Mouse (Mus musculus): ENCODE results near the gene Unc79. TPM values are rescaled to one million over a fixed set of nuclear protein-coding genes. Genes with fewer than 3 reads are reported as not detected.

The Unc79 gene
- polyA plus RNA-seq, 2 experiments: 0.12 TPM; not detected in 1

DNA sequence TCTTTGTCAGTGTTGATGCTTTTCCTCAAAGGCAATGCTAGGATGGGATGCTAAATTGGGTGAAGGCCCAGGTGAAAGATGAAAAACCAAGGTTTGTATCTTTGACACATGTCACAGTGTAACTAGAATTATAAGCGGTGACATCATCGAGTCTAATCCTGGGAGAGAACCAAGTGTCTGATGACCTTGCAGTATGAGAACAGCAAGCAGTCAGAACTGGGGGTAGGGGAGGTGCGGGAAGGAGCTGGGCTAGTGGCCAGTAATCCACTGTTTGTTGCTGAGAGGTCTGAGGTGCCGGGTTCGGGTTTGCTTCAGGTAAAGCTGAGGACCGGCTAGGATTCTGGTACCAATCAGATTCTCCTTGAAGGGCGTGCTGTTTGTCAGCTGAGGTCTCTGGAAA is 160.6 kb downstream of the Unc79 start:
- Histone ChIP-seq H3K36me3 (replicated peaks; ENCODE audit: control insufficient read depth, insufficient read depth, low read depth) (no peaks in the 10 kb centered on the region), H3K4me3 (ENCODE audit: insufficient read depth in 1 of 2, low read depth in 2 of 2, low read length in 2 of 2) (no peak overlapping the region), H3K4me1 (replicated peaks; ENCODE audit: control insufficient read depth in 2 of 2, insufficient read depth in 2 of 2, low read length in 1 of 2) (no peaks in the 10 kb centered on the region), H3K9ac (replicated peaks) (no peak overlapping the region), H3K9me3 (ENCODE audit: control insufficient read depth, low read length) (no peaks in the 10 kb centered on the region), H3K27me3 (ENCODE audit: control insufficient read depth, insufficient read depth, low read length) (no peaks in the 10 kb centered on the region), H3K4me2 (ENCODE audit: low read depth) (no peak overlapping the region), H3K27ac (no peak overlapping the region)
- TF ChIP-seq EP300 (IDR thresholded peaks at IDR 0.05; ENCODE audit: low read depth): no peak
- no peak for TF ChIP-seq CTCF (IDR thresholded peaks at IDR 0.05; ENCODE audit: low read depth)
- DNase-seq (ENCODE audit: low read depth in 3 of 3, low spot score in 3 of 3): no peak
- ATAC-seq (ENCODE audit: insufficient read depth): no peak
- 72% methylated on average over 7 of the region's 7 CpGs for WGBS (ENCODE audit: insufficient replicate concordance)

GRCm38 (mm10) chr12:103116639-103117038 is 168.0 kb downstream of the Unc79 start:
- no peak for TF ChIP-seq CTCF (IDR thresholded peaks at IDR 0.05; ENCODE audit: low read depth)
- no peak for TF ChIP-seq EP300 (IDR thresholded peaks at IDR 0.05; ENCODE audit: low read depth)
- Histone ChIP-seq H3K4me2 (ENCODE audit: low read depth) (no peak overlapping the region), H3K9ac (replicated peaks) (no peak overlapping the region), H3K9me3 (ENCODE audit: control insufficient read depth, low read length) (no peaks in the 10 kb centered on the region), H3K4me1 (replicated peaks; ENCODE audit: control insufficient read depth in 2 of 2, insufficient read depth in 2 of 2, low read length in 1 of 2) (no peaks in the 10 kb centered on the region), H3K27me3 (ENCODE audit: control insufficient read depth, insufficient read depth, low read length) (no peaks in the 10 kb centered on the region), H3K27ac (no peak overlapping the region), H3K4me3 (ENCODE audit: insufficient read depth in 1 of 2, low read depth in 2 of 2, low read length in 2 of 2) (no peak overlapping the region), H3K36me3 (replicated peaks; ENCODE audit: control insufficient read depth, insufficient read depth, low read depth) (no peaks in the 10 kb centered on the region)
- 49% methylated on average over 8 of the region's 8 CpGs for WGBS (ENCODE audit: insufficient replicate concordance)
- DNase-seq (ENCODE audit: low read depth in 3 of 3, low spot score in 3 of 3) (no peak), ATAC-seq (ENCODE audit: insufficient read depth) (no peak)

DNA sequence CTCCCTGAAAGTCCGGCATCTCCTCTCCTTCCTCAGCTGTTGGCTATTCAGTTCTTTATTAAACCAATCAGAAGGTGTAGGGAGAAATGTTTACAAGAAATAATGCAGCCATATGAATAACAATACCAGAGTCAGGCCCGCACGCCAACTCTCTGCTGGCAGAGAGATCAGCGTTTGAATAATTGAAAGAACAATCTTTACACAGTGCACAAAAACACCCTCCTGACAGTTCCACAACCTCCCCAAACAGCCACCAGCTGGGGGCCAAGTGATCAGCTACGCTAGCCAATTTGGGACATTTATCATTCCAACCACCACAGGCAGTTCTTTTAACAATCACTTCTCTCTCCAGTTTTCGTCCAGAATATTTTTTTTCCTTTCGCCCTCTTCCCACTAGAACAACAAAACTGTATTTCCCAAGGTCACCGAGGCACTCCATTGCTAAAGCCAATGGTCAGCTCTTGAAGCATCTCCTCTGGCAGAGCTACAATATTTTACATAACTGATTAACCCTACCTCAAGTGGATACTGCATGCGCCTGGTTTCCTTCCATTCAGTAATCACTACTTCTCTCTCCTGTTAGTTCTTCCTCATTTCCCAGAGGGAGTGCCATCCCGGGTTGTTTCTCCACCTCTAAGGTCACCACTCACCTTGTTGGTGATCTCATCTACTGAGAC is 169.0 kb downstream of the Unc79 start:
- Histone ChIP-seq H3K36me3 (replicated peaks; ENCODE audit: control insufficient read depth, insufficient read depth, low read depth) (no peaks in the 10 kb centered on the region), H3K9me3 (ENCODE audit: control insufficient read depth, low read length) (no peaks in the 10 kb centered on the region), H3K4me1 (replicated peaks; ENCODE audit: control insufficient read depth in 2 of 2, insufficient read depth in 2 of 2, low read length in 1 of 2) (no peaks in the 10 kb centered on the region), H3K4me2 (ENCODE audit: low read depth) (no peak overlapping the region), H3K4me3 (ENCODE audit: insufficient read depth in 1 of 2, low read depth in 2 of 2, low read length in 2 of 2) (no peak overlapping the region), H3K27ac (no peak overlapping the region), H3K27me3 (ENCODE audit: control insufficient read depth, insufficient read depth, low read length) (no peaks in the 10 kb centered on the region), H3K9ac (replicated peaks) (no peak overlapping the region)
- 66% methylated on average over 10 of the region's 10 CpGs for WGBS (ENCODE audit: insufficient replicate concordance)
- no peak for DNase-seq (ENCODE audit: low read depth in 3 of 3, low spot score in 3 of 3)
- TF ChIP-seq CTCF (IDR thresholded peaks at IDR 0.05; ENCODE audit: low read depth): no peak
- TF ChIP-seq EP300 (IDR thresholded peaks at IDR 0.05; ENCODE audit: low read depth): no peak
- no peak for ATAC-seq (ENCODE audit: insufficient read depth)

GRCm38 (mm10) chr12:103121928-103122327 is 173.3 kb downstream of the Unc79 start:
- no peak overlapping the region for H3K4me2 ChIP-seq (ENCODE audit: low read depth)
- no peak overlapping the region for H3K9ac ChIP-seq (replicated peaks)
- DNase-seq (ENCODE audit: low read depth in 3 of 3, low spot score in 3 of 3) (no peak), ATAC-seq (ENCODE audit: insufficient read depth) (no peak)
- H3K4me3 ChIP-seq (ENCODE audit: insufficient read depth in 1 of 2, low read depth in 2 of 2, low read length in 2 of 2): no peak overlapping the region
- no peaks in the 10 kb centered on the region for H3K9me3 ChIP-seq (ENCODE audit: control insufficient read depth, low read length)
- no peaks in the 10 kb centered on the region for H3K27me3 ChIP-seq (ENCODE audit: control insufficient read depth, insufficient read depth, low read length)
- WGBS (ENCODE audit: insufficient replicate concordance): 54% methylated on average over 5 of the region's 5 CpGs
- H3K27ac ChIP-seq: no peak overlapping the region
- H3K36me3 ChIP-seq (replicated peaks; ENCODE audit: control insufficient read depth, insufficient read depth, low read depth): no peaks in the 10 kb centered on the region
- no peaks in the 10 kb centered on the region for H3K4me1 ChIP-seq (replicated peaks; ENCODE audit: control insufficient read depth in 2 of 2, insufficient read depth in 2 of 2, low read length in 1 of 2)
- no peak for TF ChIP-seq CTCF (IDR thresholded peaks at IDR 0.05; ENCODE audit: low read depth)
- TF ChIP-seq EP300 (IDR thresholded peaks at IDR 0.05; ENCODE audit: low read depth): no peak

- DNase-seq (ENCODE audit: low read depth in 3 of 3, low spot score in 3 of 3) (no peak), ATAC-seq (ENCODE audit: insufficient read depth) (no peak)
- Histone ChIP-seq H3K27me3 (ENCODE audit: control insufficient read depth, insufficient read depth, low read length) (no peaks in the 10 kb centered on the region), H3K36me3 (replicated peaks; ENCODE audit: control insufficient read depth, insufficient read depth, low read depth) (no peaks in the 10 kb centered on the region), H3K4me3 (ENCODE audit: insufficient read depth in 1 of 2, low read depth in 2 of 2, low read length in 2 of 2) (no peak overlapping the region), H3K9me3 (ENCODE audit: control insufficient read depth, low read length) (no peaks in the 10 kb centered on the region), H3K27ac (no peak overlapping the region), H3K4me2 (ENCODE audit: low read depth) (no peak overlapping the region), H3K4me1 (replicated peaks; ENCODE audit: control insufficient read depth in 2 of 2, insufficient read depth in 2 of 2, low read length in 1 of 2) (no peaks in the 10 kb centered on the region), H3K9ac (replicated peaks) (no peak overlapping the region)
- 33% methylated on average over 1 of the region's 1 CpGs for WGBS (ENCODE audit: insufficient replicate concordance)
- TF ChIP-seq EP300 (IDR thresholded peaks at IDR 0.05; ENCODE audit: low read depth) (no peak), CTCF (IDR thresholded peaks at IDR 0.05; ENCODE audit: low read depth) (no peak)
Measured at GRCm38 (mm10) chr12:103123861-103124260, 175.2 kb downstream of the Unc79 start.
